12 mouse cellular contexts compared by ENCODE assay signal in genomic region chr1:131566056-131566455, GRCm38 (mm10). TPM values are rescaled to one million over a fixed set of nuclear protein-coding genes. Genes with fewer than 3 reads are reported as not detected.
DNase-seq lines count a peak whose midpoint lies in the region; ATAC-seq and TF ChIP-seq lines count a peak whose summit lies in the region.
"Not testable (repeated sequence)": the region's sequence is repeated elsewhere in the genome, so short reads cannot be mapped to it uniquely, and the experiment has no call there.
"Had no signal": no experiment of that assay in that cellular context is flagged by ENCODE, and none has a peak within 500 bp of the region (broad histone marks: within the 10 kb centered on the region; RNA-seq: fewer than 3 reads in every experiment).

No protein-coding gene starts in this region.

- WGBS in hindbrain, postnatal 0 days, result 26% methylated on average over 11 of the region's 11 CpGs
- WGBS in liver, embryonic 14.5 days (ENCODE audit: insufficient replicate concordance), result 15% methylated on average over 11 of the region's 11 CpGs
- WGBS in midbrain, embryonic 11.5 days, result 33% methylated on average over 11 of the region's 11 CpGs

- ATAC-seq in hindbrain, postnatal 0 days, result peak; percentile 70; the same call in 1 of the 2 replicates
- peak; percentile 50; the same call in 1 of the 2 replicates for ATAC-seq in liver, embryonic 14.5 days (ENCODE audit: insufficient read depth)
- peak; percentile 70 for ATAC-seq in midbrain, embryonic 11.5 days (ENCODE audit: low FRiP score)

- intact Hi-C loops in gastrocnemius, adult 2 months (cut with DNase I), result not testable (repeated sequence)

- TF ChIP-seq CTCF in gastrocnemius, adult 2 months (IDR thresholded peaks at IDR 0.05), result peak; percentile 34
- peak; percentile 40 for TF ChIP-seq CTCF in hindbrain, postnatal 0 days (IDR thresholded peaks at IDR 0.05; ENCODE audit: low read depth)
- peak; percentile 47 for TF ChIP-seq CTCF in liver, embryonic 14.5 days (IDR thresholded peaks at IDR 0.05; ENCODE audit: low read depth)

- H3K27ac ChIP-seq in gastrocnemius, adult 2 months; hindbrain, postnatal 0 days; liver, embryonic 14.5 days; midbrain, embryonic 11.5 days (ENCODE audit: low read depth, low read length): not testable (repeated sequence)

- not testable (repeated sequence) for H3K4me2 ChIP-seq in hindbrain, postnatal 0 days (ENCODE audit: low read depth, low read length); midbrain, embryonic 11.5 days
- peak overlapping the region; percentile 13; the same call in 1 of the 2 replicates for H3K4me2 ChIP-seq in liver, embryonic 14.5 days (ENCODE audit: low read depth)

- not testable (repeated sequence) for H3K4me1 ChIP-seq in hindbrain, postnatal 0 days (ENCODE audit: insufficient read depth, low read length); liver, embryonic 14.5 days (replicated peaks; ENCODE audit: control insufficient read depth in 2 of 2, insufficient read depth in 2 of 2, low read length in 1 of 2); midbrain, embryonic 11.5 days (ENCODE audit: control insufficient read depth, insufficient read depth, low read length)

- H3K27me3 ChIP-seq in hindbrain, postnatal 0 days (ENCODE audit: insufficient read depth, low read length); liver, embryonic 14.5 days (ENCODE audit: control insufficient read depth, insufficient read depth, low read length); midbrain, embryonic 11.5 days (ENCODE audit: control insufficient read depth, insufficient read depth, low read length): not testable (repeated sequence)

- H3K36me3 ChIP-seq in hindbrain, postnatal 0 days (ENCODE audit: insufficient read depth, low read length); liver, embryonic 14.5 days (replicated peaks; ENCODE audit: control insufficient read depth, insufficient read depth, low read depth); midbrain, embryonic 11.5 days (ENCODE audit: control insufficient read depth, insufficient read depth, low read length): not testable (repeated sequence)

- not testable (repeated sequence) for H3K4me3 ChIP-seq in gastrocnemius, adult 2 months; hindbrain, postnatal 0 days (ENCODE audit: low read length); liver, embryonic 14.5 days (ENCODE audit: insufficient read depth in 1 of 2, low read depth in 2 of 2, low read length in 2 of 2); midbrain, embryonic 11.5 days (ENCODE audit: low read depth, low read length)

- peak; percentile 31 for DNase-seq in A20 (ENCODE audit: low read depth, low spot score)
- peak; percentile 61 for DNase-seq in T-cell, adult 2 months (ENCODE audit: low spot score)
- DNase-seq in cerebellum, postnatal 10 days, result peak; percentile 31 to 34
- DNase-seq in gastrocnemius, adult 2 months, result not testable (repeated sequence)
- DNase-seq in hindbrain, postnatal 0 days (ENCODE audit: low spot score), result peak; percentile 31
- peak; percentile 3 to 29 (median 19) for DNase-seq in liver, embryonic 14.5 days (ENCODE audit: low read depth in 3 of 3, low spot score in 3 of 3)
- DNase-seq in midbrain, embryonic 11.5 days (ENCODE audit: low spot score, missing footprints), result peak; percentile 86
- peak; percentile 40 to 67 for DNase-seq in spleen, postnatal 4 days (ENCODE audit: low spot score in 2 of 2)

- not testable (repeated sequence) for H3K9me3 ChIP-seq in hindbrain, postnatal 0 days (ENCODE audit: low read length); liver, embryonic 14.5 days (ENCODE audit: control insufficient read depth, low read length); midbrain, embryonic 11.5 days (ENCODE audit: control insufficient read depth, low read length)

- TF ChIP-seq EP300 in liver, embryonic 14.5 days (IDR thresholded peaks at IDR 0.05; ENCODE audit: low read depth), result not testable (repeated sequence)

- H3K9ac ChIP-seq in hindbrain, postnatal 0 days (replicated peaks; ENCODE audit: low read length); liver, embryonic 14.5 days (replicated peaks); midbrain, embryonic 11.5 days (ENCODE audit: low read length): not testable (repeated sequence)

RNA-seq across cellular contexts. Expression of gene Avpr1b, which starts 33.0 kb away (rescaled TPM):
- total RNA-seq in gastrocnemius, adult 2 months (2021), result not detected
- total RNA-seq in hindbrain, postnatal 0 days (2014; rRNA removed), result not detected in 2 replicates
- not detected in 2 replicates for polyA plus RNA-seq in hindbrain, postnatal 0 days (2015; fragmentation: Nextera tagmentation; extraction: Ambion mirVana)
- polyA plus RNA-seq in liver, embryonic 14.5 days (2012; rRNA removed), result not detected in 2 replicates
- not detected in 2 replicates for polyA plus RNA-seq in liver, embryonic 14.5 days (2014; fragmentation: Nextera tagmentation; extraction: Ambion mirVana)
- not detected in 2 replicates for polyA plus RNA-seq in midbrain, embryonic 11.5 days (2014; fragmentation: Nextera tagmentation; extraction: Ambion mirVana)
- total RNA-seq: heart, postnatal 14 days had no signal
- polyA plus RNA-seq: embryonic facial prominence, embryonic 13.5 days; kidney, embryonic 15.5 days; macrophage had no signal

RNA-seq across cellular contexts. Expression of gene Fam72a, which starts 38.4 kb away (rescaled TPM):
- total RNA-seq in gastrocnemius, adult 2 months (2021), result under 1 TPM; 0.20 to 0.31 TPM
- 0.11 TPM in 1 of 2 replicates, not detected in the other for total RNA-seq in hindbrain, postnatal 0 days (2014; rRNA removed)
- polyA plus RNA-seq in hindbrain, postnatal 0 days (2015; fragmentation: Nextera tagmentation; extraction: Ambion mirVana), result 0.98 and 1.4 TPM in 2 replicates
- 1.1 and 1.3 TPM in 2 replicates for polyA plus RNA-seq in liver, embryonic 14.5 days (2012; rRNA removed)
- 1.3 and 1.7 TPM in 2 replicates for polyA plus RNA-seq in liver, embryonic 14.5 days (2014; fragmentation: Nextera tagmentation; extraction: Ambion mirVana)
- polyA plus RNA-seq in midbrain, embryonic 11.5 days (2014; fragmentation: Nextera tagmentation; extraction: Ambion mirVana), result 4.5 and 4.7 TPM in 2 replicates

RNA-seq across cellular contexts. Expression of gene Srgap2, which starts 38.9 kb away (rescaled TPM):
- total RNA-seq in gastrocnemius, adult 2 months (2021), result 10 to 100 TPM; 10.1 to 12.2 TPM
- 62.8 and 69.3 TPM in 2 replicates for total RNA-seq in hindbrain, postnatal 0 days (2014; rRNA removed)
- polyA plus RNA-seq in hindbrain, postnatal 0 days (2015; fragmentation: Nextera tagmentation; extraction: Ambion mirVana), result 23.3 and 24.5 TPM in 2 replicates
- polyA plus RNA-seq in liver, embryonic 14.5 days (2012; rRNA removed), result 4.4 and 4.9 TPM in 2 replicates
- 3.9 and 4.9 TPM in 2 replicates for polyA plus RNA-seq in liver, embryonic 14.5 days (2014; fragmentation: Nextera tagmentation; extraction: Ambion mirVana)
- polyA plus RNA-seq in midbrain, embryonic 11.5 days (2014; fragmentation: Nextera tagmentation; extraction: Ambion mirVana), result 16.4 and 19.3 TPM in 2 replicates
